Mouse (Mus musculus): ENCODE measurements at regions not wholly inside any gene's neighbourhood (a gene's known extent, or its start where the extent isn't known, plus 50 kb on each side); places are given as distances from the start of the nearest gene placed in this dataset.

DNA sequence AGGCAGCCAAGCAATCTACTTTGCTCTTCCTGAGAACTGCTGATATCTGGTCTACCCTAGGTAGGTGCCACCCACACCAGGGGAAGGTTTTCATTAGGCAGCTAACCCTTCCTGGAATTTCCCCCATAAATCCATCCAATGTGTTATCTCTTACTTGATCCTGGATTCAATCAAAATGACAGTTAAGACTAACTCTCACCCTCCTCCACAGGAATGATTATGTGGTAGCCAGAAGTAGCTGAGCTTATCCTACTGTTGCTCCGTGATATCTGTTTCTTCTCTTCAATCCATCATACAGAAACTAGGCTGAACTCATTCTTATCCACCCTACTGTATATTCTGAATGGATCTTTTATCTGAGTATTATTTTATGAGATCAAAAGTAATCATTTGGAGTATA is 409.7 kb upstream of the Alcam start:
- no peaks in the 10 kb centered on the region for H3K9me3 ChIP-seq
- H3K4me1 ChIP-seq (replicated peaks): no peaks in the 10 kb centered on the region
- no peak overlapping the region for H3K27ac ChIP-seq
- no peaks in the 10 kb centered on the region for H3K36me3 ChIP-seq
- no peaks in the 10 kb centered on the region for H3K27me3 ChIP-seq
- H3K4me3 ChIP-seq (replicated peaks): no peak overlapping the region
- no peak for ATAC-seq (ENCODE audit: insufficient number of reproducible peaks, insufficient read depth, low FRiP score, low TSS enrichment, low read depth)
- H3K9ac ChIP-seq (replicated peaks): no peak overlapping the region
- H3K4me2 ChIP-seq: no peak overlapping the region
- WGBS: 52% methylated on average over 1 of the region's 1 CpGs

DNA sequence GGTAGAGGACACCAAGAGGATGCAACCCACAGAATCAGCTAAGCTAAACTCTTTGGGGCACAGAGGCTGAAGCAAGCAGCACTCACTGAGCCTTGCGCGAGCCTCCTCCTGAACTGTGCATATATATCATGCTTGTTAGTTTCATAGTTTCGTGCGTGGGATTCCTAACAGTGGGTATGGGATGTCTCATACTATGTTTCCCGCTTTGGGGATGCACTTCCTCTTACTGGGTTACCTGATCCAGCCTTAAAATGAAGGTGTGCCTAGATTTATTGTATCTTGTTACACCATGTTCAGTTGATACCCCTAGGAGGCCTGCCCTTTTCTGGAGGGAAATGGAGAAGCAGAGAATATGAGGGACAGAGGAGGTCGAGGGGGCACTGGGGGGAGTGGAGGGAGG is 407.4 kb upstream of the Alcam start:
- Histone ChIP-seq H3K27ac (no peak overlapping the region), H3K4me1 (replicated peaks) (no peaks in the 10 kb centered on the region), H3K4me2 (no peak overlapping the region), H3K4me3 (replicated peaks) (no peak overlapping the region), H3K9me3 (no peaks in the 10 kb centered on the region), H3K9ac (replicated peaks) (no peak overlapping the region), H3K36me3 (no peaks in the 10 kb centered on the region), H3K27me3 (no peaks in the 10 kb centered on the region)
- 83% methylated on average over 6 of the region's 6 CpGs for WGBS
- ATAC-seq (ENCODE audit: insufficient number of reproducible peaks, insufficient read depth, low FRiP score, low TSS enrichment, low read depth): no peak

DNA sequence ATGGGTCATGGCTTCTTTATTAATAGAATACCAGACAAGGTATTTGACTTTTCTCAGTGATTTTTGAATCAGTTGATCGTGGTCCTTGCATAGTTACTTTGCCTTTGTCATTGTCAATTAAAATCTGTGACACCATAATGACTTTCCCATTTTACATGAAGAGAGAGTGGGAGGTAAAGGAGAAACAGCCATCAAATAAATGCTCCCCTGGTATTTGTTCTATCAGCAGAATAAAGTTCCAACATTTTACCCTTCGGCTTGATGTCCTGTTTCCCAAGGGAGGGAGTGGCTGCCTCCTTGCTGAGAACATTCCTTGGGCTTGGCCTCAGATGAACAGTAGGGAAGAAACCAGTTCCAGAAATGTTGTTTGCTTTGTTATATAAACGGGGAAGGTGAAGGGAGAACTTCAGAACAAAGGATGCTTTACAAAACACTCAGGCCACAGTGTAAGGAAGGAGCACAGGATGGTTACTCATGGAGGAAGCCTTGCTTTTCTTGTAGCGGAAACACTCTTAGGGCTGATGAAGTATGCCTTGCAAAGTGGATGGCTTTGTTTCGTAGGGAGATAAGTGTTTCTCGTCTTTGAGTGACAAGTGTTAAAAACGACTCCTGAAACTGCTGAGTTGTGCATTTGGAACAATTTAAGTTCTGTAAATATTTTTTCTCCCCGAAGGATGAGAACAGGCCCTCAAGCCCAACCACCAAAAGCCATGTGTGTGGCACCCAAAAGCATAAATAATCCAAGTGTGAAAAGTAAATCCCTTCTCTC is 404.8 kb upstream of the Alcam start:
- Histone ChIP-seq H3K4me2 (no peak overlapping the region), H3K4me3 (replicated peaks) (no peak overlapping the region), H3K9ac (replicated peaks) (no peak overlapping the region), H3K27me3 (no peaks in the 10 kb centered on the region), H3K27ac (no peak overlapping the region), H3K36me3 (no peaks in the 10 kb centered on the region), H3K4me1 (replicated peaks) (no peaks in the 10 kb centered on the region), H3K9me3 (no peaks in the 10 kb centered on the region)
- 70% methylated on average over 8 of the region's 8 CpGs for WGBS
- no peak for ATAC-seq (ENCODE audit: insufficient number of reproducible peaks, insufficient read depth, low FRiP score, low TSS enrichment, low read depth)

DNA sequence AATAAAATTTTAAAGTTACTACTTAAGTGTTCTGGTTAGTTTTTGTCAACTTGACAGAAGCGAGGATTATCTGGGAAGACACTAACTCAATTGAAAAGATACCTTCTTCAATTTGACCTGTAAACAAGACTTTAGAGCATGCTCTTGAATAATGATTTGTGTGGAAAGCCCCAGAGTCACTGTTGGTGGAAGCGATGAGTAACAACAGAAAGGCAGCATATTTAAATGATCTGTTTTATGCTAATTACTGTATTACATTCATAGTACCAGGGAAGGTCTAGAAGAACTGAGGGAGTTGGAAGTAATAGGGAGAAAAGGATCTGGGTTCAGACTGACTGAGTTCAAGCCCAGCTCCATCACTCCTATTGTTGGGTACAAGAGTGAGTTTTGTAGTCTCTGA is 397.3 kb upstream of the Alcam start:
- ATAC-seq (ENCODE audit: insufficient number of reproducible peaks, insufficient read depth, low FRiP score, low TSS enrichment, low read depth): no peak
- Histone ChIP-seq H3K4me1 (replicated peaks) (no peaks in the 10 kb centered on the region), H3K4me3 (replicated peaks) (no peak overlapping the region), H3K4me2 (no peak overlapping the region), H3K36me3 (no peaks in the 10 kb centered on the region), H3K27ac (no peak overlapping the region), H3K9ac (replicated peaks) (no peak overlapping the region), H3K27me3 (no peaks in the 10 kb centered on the region), H3K9me3 (no peaks in the 10 kb centered on the region)
- WGBS: 91% methylated on average over 2 of the region's 2 CpGs

DNA sequence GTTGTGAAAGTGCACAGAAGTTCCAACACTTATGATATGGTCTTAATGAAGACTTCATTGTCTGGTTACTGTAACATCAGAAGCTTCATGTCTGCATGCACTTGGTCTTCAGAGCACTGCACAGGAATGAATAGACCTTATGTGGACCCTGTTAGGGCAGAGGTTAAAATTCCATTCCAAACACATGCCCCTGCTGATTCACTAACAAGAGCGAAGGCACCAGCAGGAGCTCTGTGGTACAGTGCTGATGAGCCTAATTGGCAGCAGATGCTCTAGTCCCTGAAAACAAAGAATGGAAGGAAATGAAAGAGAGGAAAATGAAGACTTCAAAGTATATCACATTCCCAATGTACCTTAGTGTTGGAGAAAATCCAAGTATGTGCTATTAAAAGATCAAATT is 365.1 kb upstream of the Alcam start:
- WGBS: 11% methylated on average over 1 of the region's 1 CpGs
- ATAC-seq (ENCODE audit: insufficient number of reproducible peaks, insufficient read depth, low FRiP score, low TSS enrichment, low read depth): no peak
- H3K27me3 ChIP-seq: no peaks in the 10 kb centered on the region
- H3K4me1 ChIP-seq (replicated peaks): no peaks in the 10 kb centered on the region
- H3K9ac ChIP-seq (replicated peaks): no peak overlapping the region
- no peaks in the 10 kb centered on the region for H3K36me3 ChIP-seq
- H3K27ac ChIP-seq: no peak overlapping the region
- H3K4me2 ChIP-seq: no peak overlapping the region
- no peak overlapping the region for H3K4me3 ChIP-seq (replicated peaks)
- H3K9me3 ChIP-seq: no peaks in the 10 kb centered on the region

DNA sequence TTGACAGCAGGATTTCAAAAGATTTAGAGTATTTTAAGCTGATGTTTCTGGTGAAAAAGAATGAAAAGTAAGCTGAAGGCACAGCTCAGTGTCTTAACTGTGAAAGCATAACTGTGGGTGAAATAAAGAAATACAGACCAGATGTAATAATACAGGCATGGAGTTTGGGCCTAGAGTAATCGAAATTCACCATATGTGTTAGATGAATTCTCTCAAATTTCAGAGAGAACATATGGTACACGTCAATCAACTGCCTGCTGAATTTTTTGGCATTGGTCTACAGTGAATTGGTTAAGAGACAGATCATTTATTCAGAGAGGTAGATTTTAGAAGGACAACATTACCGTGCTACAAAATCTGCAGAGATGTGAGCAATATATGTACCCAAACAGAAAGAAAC is 357.3 kb upstream of the Alcam start:
- Histone ChIP-seq H3K9ac (replicated peaks) (no peak overlapping the region), H3K4me2 (no peak overlapping the region), H3K27me3 (no peaks in the 10 kb centered on the region), H3K36me3 (no peaks in the 10 kb centered on the region), H3K9me3 (no peaks in the 10 kb centered on the region), H3K4me1 (replicated peaks) (no peaks in the 10 kb centered on the region), H3K27ac (no peak overlapping the region), H3K4me3 (replicated peaks) (no peak overlapping the region)
- ATAC-seq (ENCODE audit: insufficient number of reproducible peaks, insufficient read depth, low FRiP score, low TSS enrichment, low read depth): no peak
- WGBS: 53% methylated on average over 3 of the region's 3 CpGs

DNA sequence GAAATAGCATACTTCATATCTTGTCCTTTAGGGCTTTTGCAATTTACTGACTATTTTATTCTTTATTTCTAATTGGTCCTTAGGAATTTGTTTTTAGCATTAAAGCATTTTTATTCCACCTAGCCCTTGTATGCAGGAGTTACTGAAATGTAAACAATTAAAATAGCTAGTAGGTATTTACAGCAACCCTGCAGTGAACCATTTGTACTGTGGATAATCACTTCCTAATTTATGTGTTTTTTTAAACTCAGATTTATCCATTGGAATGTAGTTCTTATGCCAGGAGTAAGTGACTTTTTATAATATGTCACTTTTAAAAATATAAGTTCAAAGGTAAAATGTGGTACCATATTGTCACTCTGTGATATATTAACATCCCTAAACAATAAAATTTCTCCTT is 350.5 kb upstream of the Alcam start:
- Histone ChIP-seq H3K27ac (no peak overlapping the region), H3K4me3 (replicated peaks) (no peak overlapping the region), H3K9me3 (no peaks in the 10 kb centered on the region), H3K36me3 (no peaks in the 10 kb centered on the region), H3K9ac (replicated peaks) (no peak overlapping the region), H3K4me2 (no peak overlapping the region), H3K27me3 (no peaks in the 10 kb centered on the region), H3K4me1 (replicated peaks) (no peaks in the 10 kb centered on the region)
- ATAC-seq (ENCODE audit: insufficient number of reproducible peaks, insufficient read depth, low FRiP score, low TSS enrichment, low read depth): no peak

DNA sequence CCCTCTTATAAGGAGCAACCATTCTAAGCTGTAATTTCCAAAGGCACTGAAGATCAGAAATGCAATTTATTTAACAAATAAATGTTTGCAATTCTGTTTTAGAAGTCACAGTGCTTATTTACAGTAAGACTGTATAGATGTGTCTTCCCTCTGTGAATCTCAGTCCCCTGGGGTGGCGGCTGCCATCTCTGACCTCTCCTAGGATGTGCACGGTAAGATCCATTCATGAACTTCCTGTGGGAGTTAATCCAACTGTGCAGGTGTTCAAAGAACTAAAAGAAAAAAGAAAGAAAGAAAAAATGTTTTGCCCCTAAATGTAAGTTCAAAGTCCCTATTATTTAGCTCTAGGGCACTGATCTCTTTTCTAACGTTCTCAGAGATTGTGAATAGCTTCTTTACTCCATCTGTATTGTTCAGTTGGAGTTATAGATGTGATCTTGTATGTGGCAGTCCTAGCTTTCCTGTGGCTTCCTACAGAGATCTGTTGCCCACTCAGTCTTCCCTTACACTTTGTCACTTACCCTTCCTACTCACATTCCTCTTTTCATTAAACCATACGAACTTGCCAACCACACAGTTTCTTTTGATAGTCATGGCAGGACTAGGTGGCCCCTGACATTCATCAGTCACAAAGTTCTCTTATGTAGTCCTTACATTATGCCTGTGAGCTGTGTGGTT is 346.0 kb upstream of the Alcam start:
- H3K4me1 ChIP-seq (replicated peaks): no peaks in the 10 kb centered on the region
- no peaks in the 10 kb centered on the region for H3K36me3 ChIP-seq
- ATAC-seq (ENCODE audit: insufficient number of reproducible peaks, insufficient read depth, low FRiP score, low TSS enrichment, low read depth): no peak
- no peak overlapping the region for H3K4me3 ChIP-seq (replicated peaks)
- H3K9ac ChIP-seq (replicated peaks): no peak overlapping the region
- no peaks in the 10 kb centered on the region for H3K9me3 ChIP-seq
- no peak overlapping the region for H3K27ac ChIP-seq
- WGBS: 65% methylated on average over 4 of the region's 4 CpGs
- H3K4me2 ChIP-seq: no peak overlapping the region
- no peaks in the 10 kb centered on the region for H3K27me3 ChIP-seq

DNA sequence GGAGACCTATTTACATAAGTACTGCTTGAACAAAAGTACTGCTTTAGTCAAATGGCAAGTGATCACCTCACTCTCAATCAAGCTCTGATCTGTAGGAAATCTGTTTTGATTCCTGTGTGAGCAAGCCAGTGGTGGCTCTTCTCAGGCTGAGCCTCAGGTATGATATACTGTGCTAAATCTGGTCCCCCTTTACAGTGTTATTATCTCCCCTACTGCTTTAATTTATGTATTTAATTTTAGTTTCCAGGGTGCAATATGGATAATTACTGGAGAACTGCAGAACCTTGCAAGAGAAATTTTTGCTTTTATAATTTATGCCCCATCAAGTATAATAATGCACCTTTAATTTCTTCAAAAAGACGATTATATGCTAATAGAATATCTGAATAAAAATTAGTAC is 341.3 kb upstream of the Alcam start:
- H3K4me2 ChIP-seq: no peak overlapping the region
- H3K27ac ChIP-seq: no peak overlapping the region
- H3K9me3 ChIP-seq: no peaks in the 10 kb centered on the region
- no peaks in the 10 kb centered on the region for H3K36me3 ChIP-seq
- H3K27me3 ChIP-seq: no peaks in the 10 kb centered on the region
- no peak for ATAC-seq (ENCODE audit: insufficient number of reproducible peaks, insufficient read depth, low FRiP score, low TSS enrichment, low read depth)
- WGBS: 82% methylated on average over 1 of the region's 1 CpGs
- H3K4me3 ChIP-seq (replicated peaks): no peak overlapping the region
- no peaks in the 10 kb centered on the region for H3K4me1 ChIP-seq (replicated peaks)
- no peak overlapping the region for H3K9ac ChIP-seq (replicated peaks)

DNA sequence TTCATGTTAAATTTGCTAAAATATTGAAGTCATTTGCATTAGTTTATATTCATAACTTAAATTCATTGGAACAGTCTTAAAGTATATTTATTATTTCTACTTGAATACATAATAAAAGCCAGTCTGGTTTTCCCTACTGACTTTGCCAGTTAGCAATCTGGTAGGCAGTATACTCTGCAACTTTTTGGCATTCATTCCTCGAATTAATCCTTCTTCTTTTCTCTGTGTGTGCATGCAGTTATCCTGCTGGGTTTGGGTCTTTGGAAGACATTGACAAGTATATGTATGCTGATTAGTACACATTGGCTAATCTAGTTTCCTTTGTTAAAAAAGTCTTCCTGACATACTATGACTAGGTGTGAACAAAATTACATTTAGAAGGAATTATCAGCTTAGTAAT is 336.1 kb upstream of the Alcam start:
- no peak for ATAC-seq (ENCODE audit: insufficient number of reproducible peaks, insufficient read depth, low FRiP score, low TSS enrichment, low read depth)
- WGBS: 82% methylated on average over 1 of the region's 1 CpGs

DNA sequence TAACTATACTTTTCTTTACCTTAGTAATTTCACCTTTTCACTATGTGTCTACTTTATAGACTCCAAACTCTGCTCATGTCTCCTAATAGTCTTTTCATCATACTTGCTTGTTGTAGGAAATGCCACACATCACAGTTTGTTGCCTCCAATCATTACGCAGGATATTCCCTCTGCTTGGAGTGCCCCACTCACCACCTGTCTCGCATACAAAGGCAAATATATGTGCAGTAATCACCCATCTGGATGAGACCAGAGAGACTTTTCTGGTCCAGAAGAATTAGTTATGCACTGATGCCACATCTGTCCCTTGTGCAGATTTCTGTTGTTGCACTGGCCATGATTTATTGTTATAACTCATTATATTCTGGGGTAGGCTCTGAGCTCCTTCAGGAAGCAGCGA is 293.9 kb upstream of the Alcam start:
- Histone ChIP-seq H3K4me3 (replicated peaks) (no peak overlapping the region), H3K36me3 (no peaks in the 10 kb centered on the region), H3K27ac (no peak overlapping the region), H3K9ac (replicated peaks) (no peak overlapping the region), H3K4me1 (replicated peaks) (peaks cover 6% of the 10 kb centered on the region; the same call in 1 of the 2 replicates), H3K27me3 (no peaks in the 10 kb centered on the region), H3K4me2 (no peak overlapping the region), H3K9me3 (no peaks in the 10 kb centered on the region)
- ATAC-seq (ENCODE audit: insufficient number of reproducible peaks, insufficient read depth, low FRiP score, low TSS enrichment, low read depth): no peak
- WGBS: 83% methylated on average over 3 of the region's 3 CpGs

More for the DNA sequence above, 336.1 kb upstream of the Alcam start:
- H3K36me3 ChIP-seq: no peaks in the 10 kb centered on the region
- no peak overlapping the region for H3K4me2 ChIP-seq
- no peak overlapping the region for H3K27ac ChIP-seq
- no peak overlapping the region for H3K9ac ChIP-seq (replicated peaks)
- H3K4me3 ChIP-seq (replicated peaks): no peak overlapping the region
- H3K9me3 ChIP-seq: no peaks in the 10 kb centered on the region
- no peaks in the 10 kb centered on the region for H3K4me1 ChIP-seq (replicated peaks)
- H3K27me3 ChIP-seq: no peaks in the 10 kb centered on the region

DNA sequence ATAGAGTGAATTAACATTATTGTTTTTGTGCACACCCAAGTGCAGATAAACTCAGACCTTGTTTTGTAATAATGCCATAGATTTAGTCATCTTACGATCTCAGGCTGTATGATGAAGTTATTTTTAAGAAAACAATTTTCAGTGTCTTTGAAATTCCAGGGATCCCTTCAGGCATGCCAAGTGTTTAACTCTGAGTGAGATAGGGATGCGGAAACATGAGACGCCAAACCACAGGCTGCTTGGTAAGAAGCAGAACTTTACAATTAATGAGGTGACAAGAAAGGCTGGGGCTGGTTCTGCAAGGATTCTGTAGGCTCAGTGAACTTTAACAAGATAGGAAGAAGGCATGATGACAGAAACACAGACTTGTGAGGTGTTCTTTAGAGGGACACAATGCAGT is 292.3 kb upstream of the Alcam start:
- Histone ChIP-seq H3K9me3 (no peaks in the 10 kb centered on the region), H3K27me3 (no peaks in the 10 kb centered on the region), H3K4me2 (no peak overlapping the region), H3K27ac (no peak overlapping the region), H3K4me1 (replicated peaks) (peaks cover 6% of the 10 kb centered on the region; the same call in 1 of the 2 replicates), H3K9ac (replicated peaks) (no peak overlapping the region), H3K4me3 (replicated peaks) (no peak overlapping the region), H3K36me3 (no peaks in the 10 kb centered on the region)
- WGBS: 37% methylated on average over 3 of the region's 3 CpGs
- ATAC-seq (ENCODE audit: insufficient number of reproducible peaks, insufficient read depth, low FRiP score, low TSS enrichment, low read depth): no peak
